Mouse (Mus musculus): ENCODE results near the gene Nipal1. TPM values are rescaled to one million over a fixed set of nuclear protein-coding genes. Genes with fewer than 3 reads are reported as not detected.

Gene Nipal1
- total RNA-seq, 1 experiment from 2014 or later, result 1.2 TPM

- ATAC-seq (ENCODE audit: extremely low read depth, insufficient number of reproducible peaks, low FRiP score, poor library complexity, severe bottlenecking), result no peak
Measured at GRCm38 (mm10) chr5:72661051-72661781, 13.6 kb downstream of the Nipal1 start.

- ATAC-seq (ENCODE audit: extremely low read depth, insufficient number of reproducible peaks, low FRiP score, poor library complexity, severe bottlenecking), result no peak
Measured at GRCm38 (mm10) chr5:72664126-72664525, 16.5 kb downstream of the Nipal1 start.

- no peak for ATAC-seq (ENCODE audit: extremely low read depth, insufficient number of reproducible peaks, low FRiP score, poor library complexity, severe bottlenecking)
Measured at GRCm38 (mm10) chr5:72664854-72665253, 17.3 kb downstream of the Nipal1 start.

GRCm38 (mm10) chr5:72665281-72665680 is 17.7 kb downstream of the Nipal1 start:
- ATAC-seq (ENCODE audit: extremely low read depth, insufficient number of reproducible peaks, low FRiP score, poor library complexity, severe bottlenecking), result no peak

GRCm38 (mm10) chr5:72666428-72666827 is 18.8 kb downstream of the Nipal1 start:
- no peak for ATAC-seq (ENCODE audit: extremely low read depth, insufficient number of reproducible peaks, low FRiP score, poor library complexity, severe bottlenecking)

GRCm38 (mm10) chr5:72668351-72668750 is 20.8 kb downstream of the Nipal1 start:
- no peak for ATAC-seq (ENCODE audit: extremely low read depth, insufficient number of reproducible peaks, low FRiP score, poor library complexity, severe bottlenecking)

GRCm38 (mm10) chr5:72671017-72671699 is 23.6 kb downstream of the Nipal1 start:
- ATAC-seq (ENCODE audit: extremely low read depth, insufficient number of reproducible peaks, low FRiP score, poor library complexity, severe bottlenecking), result no peak

GRCm38 (mm10) chr5:72674994-72675542 is 27.5 kb downstream of the Nipal1 start:
- no peak for ATAC-seq (ENCODE audit: extremely low read depth, insufficient number of reproducible peaks, low FRiP score, poor library complexity, severe bottlenecking)

GRCm38 (mm10) chr5:72681451-72681850 is 33.9 kb downstream of the Nipal1 start:
- ATAC-seq (ENCODE audit: extremely low read depth, insufficient number of reproducible peaks, low FRiP score, poor library complexity, severe bottlenecking), result no peak

- ATAC-seq (ENCODE audit: extremely low read depth, insufficient number of reproducible peaks, low FRiP score, poor library complexity, severe bottlenecking), result no peak
Measured at GRCm38 (mm10) chr5:72689556-72689955, 42.0 kb downstream of the Nipal1 start.

GRCm38 (mm10) chr5:72690516-72690915 is 42.9 kb downstream of the Nipal1 start:
- no peak for ATAC-seq (ENCODE audit: extremely low read depth, insufficient number of reproducible peaks, low FRiP score, poor library complexity, severe bottlenecking)

GRCm38 (mm10) chr5:72694684-72695083 is 47.1 kb downstream of the Nipal1 start:
- ATAC-seq (ENCODE audit: extremely low read depth, insufficient number of reproducible peaks, low FRiP score, poor library complexity, severe bottlenecking), result no peak

- no peak for ATAC-seq (ENCODE audit: extremely low read depth, insufficient number of reproducible peaks, low FRiP score, poor library complexity, severe bottlenecking)
Measured at GRCm38 (mm10) chr5:72696491-72696890, 48.9 kb downstream of the Nipal1 start.

GRCm38 (mm10) chr5:72698343-72698742 is 50.7 kb downstream of the Nipal1 start:
- no peak for ATAC-seq (ENCODE audit: extremely low read depth, insufficient number of reproducible peaks, low FRiP score, poor library complexity, severe bottlenecking)

GRCm38 (mm10) chr5:72698818-72699499 is 51.4 kb downstream of the Nipal1 start:
- ATAC-seq (ENCODE audit: extremely low read depth, insufficient number of reproducible peaks, low FRiP score, poor library complexity, severe bottlenecking), result no peak

GRCm38 (mm10) chr5:72699500-72699818 is 51.9 kb downstream of the Nipal1 start:
- no peak for ATAC-seq (ENCODE audit: extremely low read depth, insufficient number of reproducible peaks, low FRiP score, poor library complexity, severe bottlenecking)

GRCm38 (mm10) chr5:72702202-72702601 is 54.6 kb downstream of the Nipal1 start:
- ATAC-seq (ENCODE audit: extremely low read depth, insufficient number of reproducible peaks, low FRiP score, poor library complexity, severe bottlenecking), result no peak

GRCm38 (mm10) chr5:72706095-72706494 is 58.5 kb downstream of the Nipal1 start:
- ATAC-seq (ENCODE audit: extremely low read depth, insufficient number of reproducible peaks, low FRiP score, poor library complexity, severe bottlenecking), result no peak

- ATAC-seq (ENCODE audit: extremely low read depth, insufficient number of reproducible peaks, low FRiP score, poor library complexity, severe bottlenecking), result no peak
Measured at GRCm38 (mm10) chr5:72706722-72707121, 59.1 kb downstream of the Nipal1 start.

GRCm38 (mm10) chr5:72709451-72709850 is 61.9 kb downstream of the Nipal1 start:
- ATAC-seq (ENCODE audit: extremely low read depth, insufficient number of reproducible peaks, low FRiP score, poor library complexity, severe bottlenecking), result no peak

Data from neutrophil, adult 5-6 weeks (primary cell).